Mouse (Mus musculus) thymus, adult 2 months (tissue): ENCODE results near the gene Farsb. TPM values are rescaled to one million over a fixed set of nuclear protein-coding genes. Genes with fewer than 3 reads are reported as not detected.
"Not testable (repeated sequence)": the region's sequence is repeated elsewhere in the genome, so short reads cannot be mapped to it uniquely, and the experiment has no call there.

Experiments
- DNase-seq: peaks from one replicate; pipeline ENCODE4 v3.0.0; 2021
- H3K27ac ChIP-seq: fragments of 200-500 bp; 2 replicates; pipeline ENCODE4 v1.5.1; 2012; ENCODE audit warnings: low read length, control low read depth; ENCODE audit not compliant: control insufficient read depth, insufficient read depth
- H3K27me3 ChIP-seq: fragments of 200-500 bp; 2 replicates; pipeline ENCODE4 v1.6.1; 2012; ENCODE audit warnings: mild to moderate bottlenecking, low read length, moderate library complexity, mixed read lengths; ENCODE audit not compliant: control insufficient read depth, insufficient read depth
- H3K36me3 ChIP-seq: fragments of 200-500 bp; 2 replicates; pipeline ENCODE4 v1.6.1; 2012; ENCODE audit warnings: mild to moderate bottlenecking, low read length, moderate library complexity; ENCODE audit not compliant: control insufficient read depth, insufficient read depth
- H3K4me1 ChIP-seq: fragments of 200-500 bp; replicated peaks from 2 replicates; pipeline ENCODE4 v1.6.1; 2012; ENCODE audit warnings: low read length; ENCODE audit not compliant: control insufficient read depth, insufficient read depth
- H3K4me3 ChIP-seq: fragments of 200-500 bp; 2 replicates; pipeline ENCODE4 v1.5.1; 2012; ENCODE audit warnings: mild to moderate bottlenecking, low read length, control low read depth, moderate library complexity; ENCODE audit not compliant: control insufficient read depth, insufficient read depth
- CTCF ChIP-seq: fragments of 200-500 bp; IDR thresholded peaks from 2 replicates; pipeline ENCODE4 v1.5.1; 2012; ENCODE audit warnings: mild to moderate bottlenecking, control low read depth, low read length, moderate library complexity, borderline replicate concordance; ENCODE audit not compliant: control insufficient read depth, poor library complexity, insufficient read depth; ENCODE audit errors: extremely low read depth
- POLR2A ChIP-seq: fragments of 200-500 bp; IDR thresholded peaks from 2 replicates; pipeline ENCODE4 v1.6.1; 2012; ENCODE audit warnings: mild to moderate bottlenecking, low read length, control low read depth, moderate library complexity; ENCODE audit not compliant: control insufficient read depth, poor library complexity, insufficient read depth; ENCODE audit errors: extremely low read depth
- WGBS: fragments of 180-500 bp; shearing (Covaris S2); methylation state at CpG from one replicate; pipeline ENCODE4 v1.1.7; 2018; 5-methylcytosine and 5-hydroxymethylcytosine counted together
- polyA plus RNA-seq: library from polyadenylated mRNA; depleted of rRNA; stranded (reverse); fragments of >200 nt; gene quantifications from 2 replicates; pipeline ENCODE4 v1.2.3, GENCODE M21; 2012

Farsb gene
- polyA plus RNA-seq, 1 experiment: 21.9 TPM

GRCm38 (mm10) chr1:78510862-78511261 is 22.2 kb upstream of the Farsb start, which contains the start of gene Mogat1:
TSS of gene Mogat1 (plus strand) at chr1:78510991.
- DNase-seq: no peak
- no peak for TF ChIP-seq POLR2A
- TF ChIP-seq CTCF: no peak
- peaks cover 3% of the 10 kb centered on the region; the same call in 1 of the 2 replicates for H3K27me3 ChIP-seq
- WGBS: 67% methylated on average over 5 of the region's 5 CpGs
- no peak within 1 kb of the TSS for H3K27ac ChIP-seq
- H3K4me1 ChIP-seq: no peaks in the 10 kb centered on the region
- no peaks in the 10 kb centered on the region for H3K36me3 ChIP-seq
- no peak within 1 kb of the TSS for H3K4me3 ChIP-seq

GRCm38 (mm10) chr1:78507137-78507536 is 18.4 kb upstream of the Farsb start:
- Histone ChIP-seq H3K36me3 (no peaks in the 10 kb centered on the region), H3K27ac (no peak overlapping the region), H3K4me3 (no peak overlapping the region), H3K27me3 (peaks cover 3% of the 10 kb centered on the region; the same call in 1 of the 2 replicates), H3K4me1 (no peaks in the 10 kb centered on the region)
- DNase-seq: no peak
- WGBS: 55% methylated on average over 1 of the region's 1 CpGs
- TF ChIP-seq POLR2A (no peak), CTCF (no peak)

- H3K36me3 ChIP-seq: no peaks in the 10 kb centered on the region
- 96% methylated on average over 6 of the region's 6 CpGs for WGBS
- no peaks in the 10 kb centered on the region for H3K27me3 ChIP-seq
- no peak overlapping the region for H3K27ac ChIP-seq
- no peak for DNase-seq
- no peaks in the 10 kb centered on the region for H3K4me1 ChIP-seq
- no peak overlapping the region for H3K4me3 ChIP-seq
- TF ChIP-seq CTCF (no peak), POLR2A (no peak)
Observed at GRCm38 (mm10) chr1:78502527-78502926, 13.8 kb upstream of the Farsb start.

- DNase-seq, H3K27ac ChIP-seq, H3K36me3 ChIP-seq, H3K4me3 ChIP-seq, H3K4me1 ChIP-seq, H3K27me3 ChIP-seq: not testable (repeated sequence)
- WGBS: 92% methylated on average over 12 of the region's 12 CpGs
Observed at GRCm38 (mm10) chr1:78501856-78502255, 13.2 kb upstream of the Farsb start.

- Histone ChIP-seq H3K27me3 (no peaks in the 10 kb centered on the region), H3K4me3 (no peak overlapping the region), H3K36me3 (no peaks in the 10 kb centered on the region), H3K4me1 (no peaks in the 10 kb centered on the region), H3K27ac (no peak overlapping the region)
- TF ChIP-seq POLR2A (no peak), CTCF (no peak)
- DNase-seq: no peak
- WGBS: 95% methylated on average over 16 of the region's 16 CpGs
Observed at GRCm38 (mm10) chr1:78501036-78501435, 12.3 kb upstream of the Farsb start.

- Histone ChIP-seq H3K4me3 (no peak overlapping the region), H3K4me1 (peaks cover 7% of the 10 kb centered on the region), H3K27ac (no peak overlapping the region), H3K27me3 (no peaks in the 10 kb centered on the region), H3K36me3 (no peaks in the 10 kb centered on the region)
- no peak for TF ChIP-seq CTCF
- WGBS: 53% methylated on average over 1 of the region's 1 CpGs
- DNase-seq: no peak
Observed at GRCm38 (mm10) chr1:78490143-78490542, 1.4 kb upstream of the Farsb start.

GRCm38 (mm10) chr1:78488427-78488751 is 308 bp downstream of the Farsb start:
- Histone ChIP-seq H3K27ac (no peak overlapping the region), H3K27me3 (no peaks in the 10 kb centered on the region), H3K36me3 (no peaks in the 10 kb centered on the region), H3K4me3 (peak overlapping the region; percentile 82), H3K4me1 (peaks cover 13% of the 10 kb centered on the region)
- WGBS: under 1% methylated on average over 28 of the region's 28 CpGs
- no peak for DNase-seq
- TF ChIP-seq POLR2A (no peak), CTCF (no peak)

- H3K36me3 ChIP-seq: peaks cover 7% of the 10 kb centered on the region
- WGBS: 80% methylated on average over 2 of the region's 2 CpGs
- H3K4me1 ChIP-seq: peaks cover 13% of the 10 kb centered on the region
Observed at GRCm38 (mm10) chr1:78484361-78484760, 4.3 kb downstream of the Farsb start.

More at GRCm38 (mm10) chr1:78484361-78484760, 4.3 kb downstream of the Farsb start:
- DNase-seq: no peak
- peak overlapping the region; percentile 64 for H3K27ac ChIP-seq
- TF ChIP-seq POLR2A: no peak
- TF ChIP-seq CTCF: no peak
- no peak overlapping the region for H3K4me3 ChIP-seq
- no peaks in the 10 kb centered on the region for H3K27me3 ChIP-seq
